Mouse (Mus musculus) bone marrow, adult 2 months (tissue): Measurements from ENCODE around the gene Il10.

Source experiments
- CTCF ChIP-seq: fragments of 200-500 bp; IDR thresholded peaks from 2 replicates; pipeline ENCODE4 v1.5.1; 2011; ENCODE audit warnings: low read length, control low read depth; ENCODE audit not compliant: control insufficient read depth, insufficient read depth
- POLR2A ChIP-seq: fragments of 200-500 bp; IDR thresholded peaks from 2 replicates; pipeline ENCODE4 v1.6.1; 2011; ENCODE audit warnings: low read depth, mild to moderate bottlenecking, control low read depth, low read length, borderline replicate concordance; ENCODE audit not compliant: control insufficient read depth

DNA sequence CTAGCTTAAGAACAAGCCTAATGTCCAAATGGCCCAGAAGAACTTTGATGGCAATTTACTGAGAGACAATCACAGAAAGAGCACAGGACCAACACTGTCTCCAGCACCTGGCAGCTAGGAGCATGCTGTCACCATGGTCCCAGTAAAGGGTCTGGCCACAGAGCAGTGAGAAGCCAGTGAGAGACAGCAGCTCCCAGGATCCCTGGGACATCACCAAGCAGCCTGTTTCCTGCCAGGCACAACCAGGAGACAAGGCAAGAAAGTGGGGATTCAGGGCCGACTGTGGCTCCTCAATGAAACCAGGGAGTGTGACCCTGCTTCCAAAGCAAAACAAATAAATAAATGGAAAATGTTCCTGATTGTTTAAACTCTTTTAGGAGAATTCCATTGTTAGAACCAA, 39.8 kb downstream of the Il10 start:
- TF ChIP-seq CTCF (no peak), POLR2A (no peak)
